Mouse (Mus musculus): ENCODE measurements around the gene Syde2. TPM values are rescaled to one million over a fixed set of nuclear protein-coding genes. Genes with fewer than 3 reads are reported as not detected.
A peak's percentile ranks its signal among the peaks of the same experiment; 100 is the strongest.

Gene Syde2
- polyA plus RNA-seq, 1 experiment = 3.8 TPM

DNA sequence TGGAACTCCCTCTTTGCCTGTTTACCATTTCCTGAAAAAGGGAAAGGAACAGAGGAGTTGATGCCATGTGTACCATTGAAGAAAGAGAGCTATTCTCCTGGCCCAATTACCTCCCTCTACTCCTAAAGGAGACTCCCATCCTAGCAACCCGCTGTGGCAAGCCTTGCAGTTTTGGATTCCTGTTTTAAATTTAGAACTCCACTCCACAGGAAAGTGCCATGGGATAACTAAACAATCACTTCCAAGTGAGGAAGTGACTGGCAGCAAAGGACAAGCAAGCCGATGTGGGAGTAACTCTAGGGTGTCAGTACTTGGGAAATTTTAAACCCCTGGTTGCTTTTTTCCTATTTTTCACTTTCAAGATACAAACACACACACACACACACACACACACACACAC is 41.0 kb upstream of the Syde2 start:
- no peaks in the 10 kb centered on the region for H3K4me1 ChIP-seq (ENCODE audit: control insufficient read depth, insufficient read depth, insufficient read length, low read length)
- peaks cover 23% of the 10 kb centered on the region for H3K36me3 ChIP-seq (ENCODE audit: control insufficient read depth, insufficient read depth, low read length)
- TF ChIP-seq POLR2A (IDR thresholded peaks at IDR 0.05; ENCODE audit: low read depth, low read length) (no peak), CTCF (IDR thresholded peaks at IDR 0.05; ENCODE audit: extremely low read depth, insufficient read length, insufficient replicate concordance, low read depth, low read length) (no peak)
- H3K4me3 ChIP-seq (ENCODE audit: low read depth, low read length) = no peak overlapping the region
- 77% methylated on average over 2 of the region's 2 CpGs for WGBS
- no peaks in the 10 kb centered on the region for H3K27me3 ChIP-seq (ENCODE audit: control insufficient read depth, insufficient read depth, low read length)
- H3K27ac ChIP-seq (ENCODE audit: insufficient read depth, low read depth, low read length) = no peak overlapping the region

DNA sequence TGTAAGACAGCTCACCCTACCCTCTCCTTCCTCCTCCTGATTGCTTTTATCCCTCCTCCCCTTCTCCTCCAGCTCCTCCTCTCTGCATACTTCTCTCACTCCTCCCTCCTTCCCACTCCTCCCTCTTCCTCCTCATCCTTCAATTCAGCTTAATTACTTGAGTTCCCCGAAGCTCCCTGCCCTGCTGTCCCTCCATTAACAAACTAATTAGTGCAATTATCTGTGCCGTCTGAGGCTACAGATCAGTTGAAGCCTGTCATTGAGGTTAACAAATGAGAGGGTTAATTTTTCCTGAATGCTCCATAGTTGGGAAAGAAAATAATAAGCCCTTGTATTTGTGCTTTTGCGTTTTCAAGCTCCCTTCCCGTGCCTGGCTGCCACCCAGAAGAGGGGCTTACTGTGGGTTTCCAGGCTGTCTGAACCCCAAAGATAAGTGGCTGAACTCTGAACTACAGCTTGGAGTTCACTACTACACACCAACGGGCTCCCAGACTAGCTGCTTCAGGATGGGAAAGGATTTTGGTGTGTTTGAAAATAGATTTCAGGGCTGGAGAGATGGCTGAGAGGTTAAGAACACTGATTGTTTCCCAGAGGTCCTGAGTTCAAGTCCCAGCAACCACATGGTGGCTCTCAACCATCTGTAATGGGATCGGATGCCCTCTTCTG is 40.0 kb upstream of the Syde2 start:
- Histone ChIP-seq H3K27ac (ENCODE audit: insufficient read depth, low read depth, low read length) (no peak overlapping the region), H3K36me3 (ENCODE audit: control insufficient read depth, insufficient read depth, low read length) (peaks cover 20% of the 10 kb centered on the region), H3K4me3 (ENCODE audit: low read depth, low read length) (no peak overlapping the region), H3K4me1 (ENCODE audit: control insufficient read depth, insufficient read depth, insufficient read length, low read length) (peaks cover 3% of the 10 kb centered on the region; the same call in 1 of the 2 replicates), H3K27me3 (ENCODE audit: control insufficient read depth, insufficient read depth, low read length) (no peaks in the 10 kb centered on the region)
- 22% methylated on average over 6 of the region's 6 CpGs for WGBS
- TF ChIP-seq POLR2A (IDR thresholded peaks at IDR 0.05; ENCODE audit: low read depth, low read length) = no peak
- no peak for TF ChIP-seq CTCF (IDR thresholded peaks at IDR 0.05; ENCODE audit: extremely low read depth, insufficient read length, insufficient replicate concordance, low read depth, low read length)

DNA sequence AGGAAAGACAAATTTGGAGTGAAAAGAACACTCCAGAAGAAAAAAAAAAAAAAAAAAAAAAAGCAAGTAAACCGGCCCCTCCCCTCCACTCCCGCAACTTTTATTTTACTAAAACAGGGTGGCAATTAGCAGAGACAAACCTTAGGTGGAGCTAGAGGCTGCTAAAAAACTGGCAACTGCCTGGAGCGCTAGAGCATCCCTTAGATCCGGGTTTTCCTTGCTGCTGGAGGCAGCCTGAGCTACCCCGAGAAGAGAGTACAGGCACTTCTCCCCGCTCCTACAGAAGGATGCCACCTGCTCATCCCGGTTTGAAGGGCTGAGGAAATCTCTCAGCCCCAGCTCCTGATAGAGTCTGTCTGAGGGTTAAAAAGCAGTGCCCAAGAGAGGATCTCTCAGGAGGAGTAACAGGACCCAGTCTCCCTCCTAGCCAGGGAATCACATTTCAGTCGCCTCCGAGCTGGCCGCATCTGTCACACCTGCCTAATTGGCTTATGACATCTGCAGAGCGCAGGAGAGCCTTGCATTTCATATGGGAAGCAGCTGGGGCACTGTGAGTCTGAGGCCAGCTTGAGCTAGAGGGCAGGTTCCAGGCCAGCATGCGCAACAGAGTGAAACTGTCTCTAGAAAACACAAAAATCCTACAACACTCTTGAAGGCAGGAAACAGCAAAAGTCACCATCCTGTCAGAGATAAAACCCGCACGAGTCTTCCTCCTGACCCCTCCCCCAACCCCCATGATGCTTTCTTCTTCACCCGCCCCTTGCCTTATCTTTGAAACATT is 37.4 kb upstream of the Syde2 start:
- Histone ChIP-seq H3K4me1 (ENCODE audit: control insufficient read depth, insufficient read depth, insufficient read length, low read length) (peaks cover 8% of the 10 kb centered on the region; the same call in 1 of the 2 replicates), H3K27me3 (ENCODE audit: control insufficient read depth, insufficient read depth, low read length) (no peaks in the 10 kb centered on the region), H3K27ac (ENCODE audit: insufficient read depth, low read depth, low read length) (peak overlapping the region; percentile 49; the same call in 1 of the 2 replicates), H3K36me3 (ENCODE audit: control insufficient read depth, insufficient read depth, low read length) (no peaks in the 10 kb centered on the region; the same call in 1 of the 2 replicates), H3K4me3 (ENCODE audit: low read depth, low read length) (peak overlapping the region; percentile 25)
- no peak for TF ChIP-seq POLR2A (IDR thresholded peaks at IDR 0.05; ENCODE audit: low read depth, low read length)
- peak; percentile 55; the same call in 1 of the 2 replicates for TF ChIP-seq CTCF (IDR thresholded peaks at IDR 0.05; ENCODE audit: extremely low read depth, insufficient read length, insufficient replicate concordance, low read depth, low read length)
- 4% methylated on average over 15 of the region's 15 CpGs for WGBS

DNA sequence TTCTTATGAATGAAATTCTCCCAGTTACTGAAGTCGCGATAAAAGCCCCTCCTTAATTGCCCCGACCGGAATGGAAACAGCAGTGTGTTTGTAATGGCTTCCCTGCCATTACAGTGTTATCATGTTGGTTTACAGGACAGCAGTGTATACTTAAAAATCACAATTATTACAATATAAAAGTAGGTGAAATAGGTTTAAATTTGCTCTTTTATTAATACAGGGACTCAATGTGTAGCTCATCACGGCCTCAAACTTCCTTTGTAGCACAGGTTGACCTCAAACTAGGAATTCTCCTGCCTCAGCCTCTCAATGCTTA is 36.9 kb upstream of the Syde2 start:
- Histone ChIP-seq H3K4me1 (ENCODE audit: control insufficient read depth, insufficient read depth, insufficient read length, low read length) (peaks cover 8% of the 10 kb centered on the region; the same call in 1 of the 2 replicates), H3K27me3 (ENCODE audit: control insufficient read depth, insufficient read depth, low read length) (no peaks in the 10 kb centered on the region), H3K36me3 (ENCODE audit: control insufficient read depth, insufficient read depth, low read length) (no peaks in the 10 kb centered on the region), H3K4me3 (ENCODE audit: low read depth, low read length) (no peak overlapping the region), H3K27ac (ENCODE audit: insufficient read depth, low read depth, low read length) (no peak overlapping the region)
- WGBS = 30% methylated on average over 5 of the region's 5 CpGs
- TF ChIP-seq POLR2A (IDR thresholded peaks at IDR 0.05; ENCODE audit: low read depth, low read length) (no peak), CTCF (IDR thresholded peaks at IDR 0.05; ENCODE audit: extremely low read depth, insufficient read length, insufficient replicate concordance, low read depth, low read length) (no peak)

DNA sequence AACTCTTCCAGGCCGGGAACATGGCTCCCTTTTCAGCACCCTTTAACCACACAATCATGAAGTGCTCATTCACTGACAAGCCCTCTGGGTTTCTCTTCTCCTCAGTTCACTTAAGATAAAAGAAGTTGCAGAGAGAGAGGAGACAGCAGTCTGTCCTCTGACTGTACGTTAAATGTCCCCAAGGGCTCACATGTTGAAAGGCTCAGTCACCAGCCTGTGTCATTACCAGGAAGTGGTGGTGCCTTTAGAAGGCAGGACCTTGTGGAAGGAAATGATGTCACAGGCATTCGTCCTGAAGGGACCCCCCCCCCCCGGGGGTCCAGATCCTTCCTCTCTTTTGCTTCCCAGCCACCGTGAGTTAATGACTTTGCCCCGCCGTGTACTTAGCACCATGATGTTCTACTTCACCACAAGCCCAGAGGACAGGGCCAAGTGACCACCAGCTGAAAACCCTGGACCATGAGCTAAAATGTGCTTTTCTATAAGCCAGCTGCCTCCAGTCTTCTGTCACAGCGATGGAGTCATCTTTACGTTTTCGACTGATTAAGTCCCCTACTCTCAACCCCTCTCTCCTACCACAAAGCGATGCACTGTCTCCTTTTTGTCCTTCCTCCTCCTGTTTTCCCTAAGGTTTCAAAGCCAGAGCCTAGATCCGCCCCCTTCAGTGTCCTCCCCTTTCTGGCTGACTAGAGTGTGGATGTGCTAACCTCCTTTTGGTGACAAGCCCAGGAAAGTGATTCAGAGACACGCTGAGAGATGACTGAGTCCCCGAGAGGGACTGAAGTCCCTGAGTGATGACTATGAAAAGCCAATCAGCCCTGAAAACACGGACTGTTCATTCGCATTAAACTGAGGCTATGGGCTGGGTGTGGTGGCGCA is 36.1 kb upstream of the Syde2 start:
- 64% methylated on average over 17 of the region's 17 CpGs for WGBS
- TF ChIP-seq POLR2A (IDR thresholded peaks at IDR 0.05; ENCODE audit: low read depth, low read length) (no peak), CTCF (IDR thresholded peaks at IDR 0.05; ENCODE audit: extremely low read depth, insufficient read length, insufficient replicate concordance, low read depth, low read length) (no peak)
- Histone ChIP-seq H3K27me3 (ENCODE audit: control insufficient read depth, insufficient read depth, low read length) (no peaks in the 10 kb centered on the region), H3K4me1 (ENCODE audit: control insufficient read depth, insufficient read depth, insufficient read length, low read length) (peaks cover 8% of the 10 kb centered on the region; the same call in 1 of the 2 replicates), H3K27ac (ENCODE audit: insufficient read depth, low read depth, low read length) (no peak overlapping the region), H3K36me3 (ENCODE audit: control insufficient read depth, insufficient read depth, low read length) (no peaks in the 10 kb centered on the region), H3K4me3 (ENCODE audit: low read depth, low read length) (no peak overlapping the region)

DNA sequence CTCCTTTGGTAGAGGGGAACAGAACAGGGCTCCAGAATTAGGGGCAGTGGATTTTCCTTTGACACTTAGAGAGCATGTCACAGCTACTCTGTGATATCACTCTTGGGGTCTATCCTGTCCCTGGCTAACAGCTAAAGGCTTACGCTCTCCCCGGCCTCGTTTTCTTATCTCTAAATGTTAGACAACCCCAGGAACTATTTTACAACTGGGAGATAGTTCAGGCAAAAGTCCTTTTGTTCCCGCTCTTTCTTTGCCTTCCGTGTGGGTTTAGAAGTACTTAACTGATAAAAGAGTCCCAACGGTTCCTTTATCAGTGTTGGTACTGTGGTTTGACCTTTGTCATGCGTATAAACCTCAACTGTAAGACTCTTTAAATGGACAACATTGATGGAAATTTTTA is 34.7 kb upstream of the Syde2 start:
- Histone ChIP-seq H3K36me3 (ENCODE audit: control insufficient read depth, insufficient read depth, low read length) (no peaks in the 10 kb centered on the region), H3K27me3 (ENCODE audit: control insufficient read depth, insufficient read depth, low read length) (no peaks in the 10 kb centered on the region), H3K4me3 (ENCODE audit: low read depth, low read length) (no peak overlapping the region), H3K27ac (ENCODE audit: insufficient read depth, low read depth, low read length) (peak overlapping the region; percentile 73), H3K4me1 (ENCODE audit: control insufficient read depth, insufficient read depth, insufficient read length, low read length) (peaks cover 8% of the 10 kb centered on the region; the same call in 1 of the 2 replicates)
- TF ChIP-seq POLR2A (IDR thresholded peaks at IDR 0.05; ENCODE audit: low read depth, low read length) (no peak), CTCF (IDR thresholded peaks at IDR 0.05; ENCODE audit: extremely low read depth, insufficient read length, insufficient replicate concordance, low read depth, low read length) (no peak)
- WGBS = 21% methylated on average over 7 of the region's 7 CpGs

Data from small intestine, adult 2 months (tissue).